Mouse (Mus musculus) kidney, embryonic 14.5 days (tissue): ENCODE measurements around the gene Trafd1. TPM values are rescaled to one million over a fixed set of nuclear protein-coding genes. Genes with fewer than 3 reads are reported as not detected.
A peak's percentile ranks its signal among the peaks of the same experiment; 100 is the strongest.

ENCODE experiments used
- ATAC-seq: fragments of 200-750 bp; cut with Nextera tagmentation; 2 replicates; pipeline ENCODE4 v1.8.0; 2017; ENCODE audit warnings: moderate number of reproducible peaks, mild to moderate bottlenecking, moderate TSS enrichment, moderate library complexity; ENCODE audit not compliant: low FRiP score, low TSS enrichment
- H3K27ac ChIP-seq: fragments of 300-500 bp; sonication (generic); 2 replicates; pipeline ENCODE4 v1.5.1; 2014; ENCODE audit warnings: low read depth, mild to moderate bottlenecking, low read length, moderate library complexity, mixed read lengths
- H3K27me3 ChIP-seq: fragments of 300-500 bp; sonication (generic); 2 replicates; pipeline ENCODE4 v1.6.1; 2014; ENCODE audit warnings: mild to moderate bottlenecking, low read length; ENCODE audit not compliant: control insufficient read depth, insufficient read depth
- H3K36me3 ChIP-seq: fragments of 300-500 bp; sonication (generic); 2 replicates; pipeline ENCODE4 v1.6.1; 2014; ENCODE audit warnings: low read length, mixed read lengths; ENCODE audit not compliant: control insufficient read depth, insufficient read depth
- H3K4me1 ChIP-seq: fragments of 300-500 bp; sonication (generic); 2 replicates; pipeline ENCODE4 v1.6.1; 2014; ENCODE audit warnings: low read length, mixed read lengths; ENCODE audit not compliant: control insufficient read depth, insufficient read depth
- H3K4me2 ChIP-seq: fragments of 300-500 bp; sonication (generic); replicated peaks from 2 replicates; pipeline ENCODE4 v1.6.1; 2014; ENCODE audit warnings: low read depth, mild to moderate bottlenecking, low read length
- H3K4me3 ChIP-seq: fragments of 300-500 bp; sonication (generic); 2 replicates; pipeline ENCODE4 v1.5.1; 2014; ENCODE audit warnings: mild to moderate bottlenecking, low read length
- H3K9ac ChIP-seq: fragments of 300-500 bp; sonication (generic); 2 replicates; pipeline ENCODE4 v1.6.1; 2014; ENCODE audit warnings: low read depth, mild to moderate bottlenecking, low read length, moderate library complexity
- H3K9me3 ChIP-seq: fragments of 300-500 bp; sonication (generic); 2 replicates; pipeline ENCODE4 v1.6.1; 2016; ENCODE audit warnings: low read length; ENCODE audit not compliant: control insufficient read depth
- WGBS: fragments of 180-500 bp; shearing (Covaris S2); extraction: QIAGEN DNeasy Blood & Tissue Kit; methylation state at CpG from one replicate; pipeline ENCODE4 v1.1.7; 2014; 5-methylcytosine and 5-hydroxymethylcytosine counted together
- polyA plus RNA-seq: library from polyadenylated mRNA; unstranded; fragments of >200 nt; fragmentation: Nextera tagmentation; extraction: Ambion mirVana; gene quantifications from 2 replicates; pipeline ENCODE4 v1.2.1, GENCODE M21; 2014

Trafd1 gene
- polyA plus RNA-seq, 1 experiment from 2014 or later = 50.1 TPM

DNA sequence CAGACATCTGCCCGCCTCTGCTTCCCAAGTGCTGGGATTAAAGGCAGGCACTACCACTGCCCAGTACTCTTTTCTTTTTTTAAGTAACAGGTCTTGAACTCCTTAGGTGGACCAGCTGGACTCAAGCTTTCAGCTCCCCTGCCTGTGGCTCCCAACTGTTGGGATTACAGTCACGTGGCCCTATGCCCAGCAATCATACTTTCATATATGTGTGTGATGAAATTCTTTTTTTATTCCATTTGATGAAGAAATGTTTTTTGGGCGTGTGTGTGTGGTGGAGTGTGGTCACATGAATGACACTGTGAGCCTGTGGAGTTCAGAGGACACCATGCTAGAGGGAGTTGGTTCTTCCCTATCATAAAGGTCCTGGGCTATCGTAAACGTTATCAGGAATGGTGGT is 14.1 kb upstream of the Trafd1 start:
- Histone ChIP-seq H3K4me1 (peaks cover 12% of the 10 kb centered on the region), H3K36me3 (peaks cover 4% of the 10 kb centered on the region; the same call in 1 of the 2 replicates), H3K9ac (no peak overlapping the region), H3K4me2 (peak overlapping the region; percentile 90; the same call in 1 of the 2 replicates), H3K9me3 (no peaks in the 10 kb centered on the region), H3K27me3 (no peaks in the 10 kb centered on the region), H3K4me3 (no peak overlapping the region), H3K27ac (no peak overlapping the region)
- WGBS = 88% methylated on average over 5 of the region's 5 CpGs
- ATAC-seq = no peak

DNA sequence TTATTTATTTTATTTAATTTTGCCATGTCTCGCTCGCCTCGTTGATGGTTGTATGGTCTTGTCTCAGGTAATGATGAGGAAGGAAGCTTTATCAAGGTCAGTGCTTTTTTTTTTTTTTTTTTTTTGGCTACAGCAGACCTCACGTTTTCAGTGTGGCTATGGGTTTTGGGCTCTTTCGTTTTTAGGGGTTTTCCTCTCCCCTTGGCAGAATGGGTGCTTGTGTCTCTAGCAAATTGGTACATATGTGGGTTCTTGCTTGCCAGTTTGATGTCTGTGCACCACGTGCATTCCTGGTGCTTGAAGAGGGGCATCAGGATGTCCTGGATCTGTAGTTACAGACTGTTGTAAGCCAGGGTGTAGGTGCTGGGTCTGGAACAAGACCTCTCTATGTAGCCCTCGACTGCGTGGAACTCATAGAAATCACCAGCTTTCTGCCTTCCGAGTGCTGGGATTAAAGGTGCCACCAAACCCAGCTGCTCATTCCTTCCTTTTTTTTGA is 13.6 kb upstream of the Trafd1 start:
- no peaks in the 10 kb centered on the region for H3K27me3 ChIP-seq
- 60% methylated on average over 9 of the region's 9 CpGs for WGBS

DNA sequence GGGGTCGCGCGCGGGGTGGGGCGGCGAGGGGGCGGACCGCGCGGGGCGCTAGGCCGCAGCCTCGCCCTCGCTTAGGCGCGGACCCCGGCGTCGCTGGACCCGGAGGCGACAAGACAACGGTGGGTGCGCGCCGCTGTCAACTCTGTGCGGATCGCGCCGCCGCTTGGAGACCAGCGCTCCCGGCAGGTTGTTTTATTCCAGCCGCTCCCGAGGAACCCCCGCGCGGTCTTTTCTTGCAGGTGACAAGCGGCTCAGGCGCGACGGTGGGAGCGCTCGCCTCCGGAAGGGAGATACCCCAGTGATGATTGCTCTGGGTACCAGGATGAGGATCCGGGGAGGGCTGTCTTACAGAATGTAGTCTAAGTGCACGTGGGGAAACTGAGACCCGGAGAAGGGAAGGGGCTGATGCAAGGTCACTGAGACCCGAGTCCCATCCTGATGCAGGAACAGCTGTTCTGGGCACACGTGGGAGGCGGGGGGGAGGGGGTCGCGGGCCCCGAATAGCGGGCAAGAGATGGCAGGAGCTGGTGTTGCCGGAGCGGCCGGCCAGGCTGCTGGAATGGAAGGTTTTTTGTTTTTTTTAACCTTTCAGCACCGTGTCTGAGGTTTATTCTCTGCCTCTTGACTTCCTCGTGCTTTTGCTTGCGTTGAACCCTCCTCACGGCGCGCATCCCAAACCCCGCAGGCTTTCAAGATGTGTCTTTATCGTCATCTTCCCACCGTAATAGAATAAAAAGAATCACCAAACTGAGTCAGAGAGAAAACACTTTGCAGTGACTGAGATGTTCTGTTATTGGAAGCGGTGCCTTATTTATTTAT is 12.9 kb upstream of the Trafd1 start:
- under 1% methylated on average over 67 of the region's 67 CpGs for WGBS
- Histone ChIP-seq H3K9me3 (no peaks in the 10 kb centered on the region), H3K4me2 (peak overlapping the region; percentile 90), H3K27me3 (no peaks in the 10 kb centered on the region), H3K4me3 (peak overlapping the region; percentile 99), H3K27ac (peak overlapping the region; percentile 43; the same call in 1 of the 2 replicates), H3K4me1 (peaks cover 12% of the 10 kb centered on the region), H3K9ac (peak overlapping the region; percentile 84), H3K36me3 (no peaks in the 10 kb centered on the region; the same call in 1 of the 2 replicates)
- peak; percentile 80 for ATAC-seq

More for the DNA sequence above, 13.6 kb upstream of the Trafd1 start:
- Histone ChIP-seq H3K4me3 (peak overlapping the region; percentile 99), H3K27ac (no peak overlapping the region), H3K4me2 (peak overlapping the region; percentile 90), H3K9ac (peak overlapping the region; percentile 84), H3K36me3 (peaks cover 3% of the 10 kb centered on the region; the same call in 1 of the 2 replicates), H3K9me3 (no peaks in the 10 kb centered on the region), H3K4me1 (peaks cover 12% of the 10 kb centered on the region)
- ATAC-seq = no peak

DNA sequence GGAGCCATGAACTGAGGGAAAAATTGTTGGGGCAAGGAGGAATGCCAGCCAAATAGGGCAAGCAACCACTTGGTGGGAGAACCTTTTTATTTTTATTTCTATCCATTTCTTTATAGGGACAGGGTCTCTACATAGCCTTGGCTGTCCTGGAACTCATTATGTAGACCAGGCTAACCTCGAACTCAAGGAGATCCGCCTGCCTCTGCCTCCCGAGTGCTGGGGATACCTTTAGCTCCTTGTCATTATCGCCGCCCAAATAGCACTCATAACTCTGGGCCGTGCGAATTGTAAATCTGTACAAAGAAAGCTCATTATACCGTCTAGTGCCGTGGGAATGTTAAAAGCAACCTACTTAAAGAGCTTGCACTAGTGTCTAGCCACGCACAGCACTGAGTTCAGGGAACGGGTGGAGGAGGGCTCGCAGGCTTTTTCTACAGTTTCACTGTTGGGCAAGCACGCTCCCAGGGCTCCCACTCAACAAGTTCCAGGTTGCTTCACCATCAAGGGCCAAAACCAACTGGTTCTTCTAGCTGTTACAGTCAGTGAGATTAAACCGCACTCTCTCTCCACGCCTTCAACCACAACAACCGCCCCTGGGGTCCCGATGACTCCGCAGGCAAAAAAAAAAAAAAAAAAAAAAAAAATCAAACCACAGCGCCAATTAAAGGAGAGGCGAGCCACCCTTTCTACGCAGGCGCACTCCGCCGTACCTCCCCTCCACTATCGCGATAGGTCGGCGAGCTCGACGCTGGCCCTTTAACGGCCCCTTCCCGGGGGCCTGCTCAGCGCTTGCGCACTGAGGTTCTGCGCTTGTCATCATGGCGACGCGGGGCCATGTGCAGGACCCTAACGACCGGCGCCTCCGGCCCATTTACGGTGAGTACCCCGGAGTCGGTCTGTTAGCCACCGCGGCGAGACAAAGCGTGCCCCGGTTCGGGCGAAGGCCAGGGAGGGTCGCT is 12.0 kb upstream of the Trafd1 start, which contains the start of gene Naa25:
Gene Naa25 (plus strand): TSS at position 750 of the 959 bp plus-strand sequence.
- H3K36me3 ChIP-seq = no peaks in the 10 kb centered on the region; the same call in 1 of the 2 replicates
- WGBS = 10% methylated on average over 53 of the region's 53 CpGs
- H3K4me3 ChIP-seq = peak within 1 kb of the TSS; percentile 99
- H3K4me1 ChIP-seq = peaks cover 12% of the 10 kb centered on the region
- peak within 1 kb of the TSS; percentile 84 for H3K27ac ChIP-seq
- ATAC-seq = peak; percentile 95
- H3K9ac ChIP-seq = peak within 1 kb of the TSS; percentile 84
- peak within 1 kb of the TSS; percentile 90 for H3K4me2 ChIP-seq
- no peaks in the 10 kb centered on the region for H3K27me3 ChIP-seq
- no peaks in the 10 kb centered on the region for H3K9me3 ChIP-seq

DNA sequence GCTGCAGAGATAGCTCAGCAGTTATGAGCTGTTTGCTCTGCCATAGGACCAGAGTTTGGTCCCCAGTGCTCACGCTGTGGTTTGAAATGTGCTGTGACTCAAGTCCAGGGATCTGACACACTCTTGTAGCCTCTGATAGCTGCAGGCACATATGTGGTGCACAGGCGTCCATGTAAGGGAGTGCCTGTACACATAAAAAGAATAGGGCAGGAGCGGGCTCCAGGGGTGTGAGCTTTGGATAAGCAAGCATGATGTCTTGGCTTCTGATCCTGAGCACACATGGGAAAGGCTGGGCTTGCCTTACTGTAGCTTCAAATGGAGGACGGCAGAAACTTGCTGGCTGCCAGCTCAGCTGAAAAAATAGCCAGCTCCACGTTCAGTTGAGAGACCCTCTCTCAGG is 10.2 kb upstream of the Trafd1 start:
- Histone ChIP-seq H3K4me3 (no peak overlapping the region), H3K36me3 (no peaks in the 10 kb centered on the region; the same call in 1 of the 2 replicates), H3K4me1 (peaks cover 12% of the 10 kb centered on the region), H3K9me3 (no peaks in the 10 kb centered on the region), H3K9ac (no peak overlapping the region), H3K27ac (no peak overlapping the region), H3K4me2 (no peak overlapping the region), H3K27me3 (no peaks in the 10 kb centered on the region)
- 80% methylated on average over 5 of the region's 5 CpGs for WGBS
- no peak for ATAC-seq

DNA sequence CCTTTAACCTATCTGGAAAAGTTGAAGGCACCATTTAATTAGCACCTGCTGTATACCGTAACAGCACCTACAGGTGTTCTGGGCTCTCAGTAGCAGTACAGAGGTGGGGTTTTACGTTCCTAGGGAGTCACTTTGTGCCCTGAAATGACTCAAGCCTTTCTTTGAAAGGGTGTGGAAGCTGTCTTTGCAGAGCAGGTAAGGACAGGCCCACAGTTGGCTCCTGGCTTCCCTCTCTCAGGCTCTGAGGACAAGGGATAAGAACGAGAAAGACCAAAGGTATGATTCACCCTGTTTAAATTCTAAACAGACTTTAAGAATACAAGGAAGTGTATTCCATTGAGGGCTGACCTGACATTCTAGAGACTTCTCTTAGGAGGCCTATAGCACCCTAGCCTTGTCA is 8.0 kb upstream of the Trafd1 start:
- no peaks in the 10 kb centered on the region for H3K36me3 ChIP-seq
- H3K4me1 ChIP-seq = no peaks in the 10 kb centered on the region
- H3K9ac ChIP-seq = no peak overlapping the region
- H3K4me2 ChIP-seq = no peak overlapping the region
- no peaks in the 10 kb centered on the region for H3K9me3 ChIP-seq
- ATAC-seq = no peak
- 80% methylated on average over 3 of the region's 3 CpGs for WGBS
- H3K27me3 ChIP-seq = no peaks in the 10 kb centered on the region
- no peak overlapping the region for H3K27ac ChIP-seq
- no peak overlapping the region for H3K4me3 ChIP-seq

DNA sequence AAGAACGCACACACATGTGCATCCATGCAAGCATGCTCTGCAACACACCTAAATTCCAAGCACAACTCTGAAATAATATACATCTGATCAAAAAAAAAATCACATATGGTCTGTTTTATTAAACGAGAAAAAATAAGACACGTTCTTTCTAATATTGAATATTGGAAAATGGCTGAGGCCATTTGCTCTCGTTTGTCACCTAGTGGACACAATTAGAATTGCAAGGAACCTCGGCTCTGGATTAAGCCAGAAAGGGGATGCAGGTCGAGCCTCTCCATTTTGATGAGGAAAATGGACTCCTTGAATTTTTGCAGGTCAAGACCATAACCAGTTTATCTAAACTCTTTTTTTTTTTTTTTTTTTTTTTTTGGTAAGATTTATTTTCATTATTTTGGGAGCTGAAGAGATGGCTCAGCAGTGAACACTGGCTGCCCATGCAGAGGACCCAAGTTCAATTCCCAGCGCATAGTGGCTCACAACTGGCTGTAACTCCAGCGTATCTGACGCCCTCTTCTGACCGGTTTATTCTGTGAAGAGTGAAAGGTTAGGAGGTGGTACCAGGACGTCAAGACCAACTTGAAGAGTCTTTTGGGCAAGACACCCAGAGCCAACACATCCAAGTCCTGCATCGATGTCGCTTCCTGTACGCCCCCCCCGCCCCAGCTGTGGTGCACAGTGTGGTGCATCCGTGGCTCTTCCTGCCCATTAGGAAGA is 7.4 kb upstream of the Trafd1 start:
- H3K36me3 ChIP-seq = no peaks in the 10 kb centered on the region
- H3K4me1 ChIP-seq = no peaks in the 10 kb centered on the region
- no peaks in the 10 kb centered on the region for H3K27me3 ChIP-seq
- no peak overlapping the region for H3K27ac ChIP-seq
- 60% methylated on average over 16 of the region's 16 CpGs for WGBS
- H3K9ac ChIP-seq = no peak overlapping the region
- H3K4me2 ChIP-seq = no peak overlapping the region
- H3K4me3 ChIP-seq = no peak overlapping the region
- no peak for ATAC-seq
- H3K9me3 ChIP-seq = no peaks in the 10 kb centered on the region

DNA sequence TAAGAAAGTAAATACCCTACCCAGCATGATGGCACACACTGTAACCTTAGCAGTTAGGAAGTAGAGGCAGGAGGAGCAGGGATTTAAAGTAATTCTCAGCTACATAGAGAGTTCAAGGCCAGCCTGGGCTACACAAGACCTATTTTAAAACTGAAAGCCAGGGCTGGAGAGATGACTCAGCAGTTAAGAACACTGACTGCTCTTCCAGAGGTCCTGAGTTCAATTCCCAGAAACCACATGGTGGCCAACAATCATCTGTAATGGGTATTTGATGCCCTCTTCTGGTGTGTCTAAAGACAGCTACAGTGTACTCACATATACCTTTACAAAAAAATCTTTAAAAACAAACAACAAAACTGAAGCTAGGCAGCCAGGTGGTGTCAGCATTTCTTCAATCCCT is 4.3 kb upstream of the Trafd1 start:
- no peak for ATAC-seq

More for the DNA sequence above, 4.3 kb upstream of the Trafd1 start:
- H3K9ac ChIP-seq = no peak overlapping the region
- H3K4me2 ChIP-seq = no peak overlapping the region
- H3K4me1 ChIP-seq = no peaks in the 10 kb centered on the region
- H3K9me3 ChIP-seq = no peaks in the 10 kb centered on the region
- no peak overlapping the region for H3K4me3 ChIP-seq
- no peak overlapping the region for H3K27ac ChIP-seq
- H3K27me3 ChIP-seq = no peaks in the 10 kb centered on the region
- H3K36me3 ChIP-seq = no peaks in the 10 kb centered on the region
